Mouse (Mus musculus) megakaryocyte, embryonic 14.5 days (primary cell): ENCODE results near the gene Fgfr2. TPM values are rescaled to one million over a fixed set of nuclear protein-coding genes. Genes with fewer than 3 reads are reported as not detected.
"Not testable (repeated sequence)": the region's sequence is repeated elsewhere in the genome, so short reads cannot be mapped to it uniquely, and the experiment has no call there.

Experiments
- H3K27me3 ChIP-seq: replicated peaks from 2 replicates; pipeline ENCODE3; 2012; ENCODE audit warnings: inconsistent platforms
- H3K36me3 ChIP-seq: replicated peaks from 2 replicates; pipeline ENCODE3; 2012; ENCODE audit warnings: low read length, inconsistent platforms, mixed read lengths
- H3K4me1 ChIP-seq: 2 replicates; pipeline ENCODE4 v1.6.1; 2012; ENCODE audit warnings: inconsistent platforms
- H3K4me3 ChIP-seq: replicated peaks from 2 replicates; pipeline ENCODE3; 2012; ENCODE audit warnings: moderate library complexity, mild to moderate bottlenecking, inconsistent platforms
- H3K9me3 ChIP-seq: 2 replicates; pipeline ENCODE4 v1.6.1; 2012; ENCODE audit warnings: inconsistent platforms
- FLI1 ChIP-seq: IDR thresholded peaks from 2 replicates; pipeline ENCODE4 v1.6.1; 2012; ENCODE audit warnings: low read length, inconsistent platforms, mixed read lengths
- GATA1 ChIP-seq: IDR thresholded peaks from 3 replicates; pipeline ENCODE4 v1.6.1; 2012; ENCODE audit warnings: mixed read lengths, low read length, inconsistent platforms, borderline replicate concordance
- polyA plus RNA-seq: library from polyadenylated mRNA; stranded (reverse); fragments of >175 nt; gene quantifications from 2 replicates; pipeline ENCODE4 v1.2.3, GENCODE M21; 2012; ENCODE audit warnings: low replicate concordance; ENCODE audit not compliant: insufficient read depth

Fgfr2 gene
- polyA plus RNA-seq, 1 experiment: 0.45 TPM

- H3K4me3 ChIP-seq: no peak overlapping the region
- H3K4me1 ChIP-seq: peaks cover 14% of the 10 kb centered on the region
- peaks cover 30% of the 10 kb centered on the region for H3K36me3 ChIP-seq
- TF ChIP-seq GATA1 (no peak), FLI1 (no peak)
- H3K27me3 ChIP-seq: no peaks in the 10 kb centered on the region
- no peaks in the 10 kb centered on the region for H3K9me3 ChIP-seq
Observed at GRCm38 (mm10) chr7:130435776-130436175, 2687.4 kb downstream of the Fgfr2 start.

DNA sequence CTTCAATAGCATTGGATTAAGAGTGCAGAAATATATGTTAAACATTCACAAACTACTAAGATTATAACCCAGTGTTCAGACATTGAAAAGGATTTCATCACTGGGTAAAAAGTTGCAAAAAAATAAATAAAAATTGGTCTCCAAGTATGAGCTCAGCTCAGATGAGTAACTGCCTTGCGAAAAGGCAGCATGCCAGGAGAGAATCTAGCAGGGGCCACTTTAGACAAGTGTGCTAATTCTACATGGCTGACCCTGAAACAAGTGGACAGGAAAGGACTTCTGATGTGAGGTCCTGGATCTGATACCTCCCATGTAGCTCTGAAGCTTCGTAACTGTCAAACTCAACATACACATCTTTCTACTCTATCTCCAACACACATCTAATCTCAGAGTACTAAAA, 2691.0 kb downstream of the Fgfr2 start:
- H3K4me1 ChIP-seq: peaks cover 14% of the 10 kb centered on the region
- TF ChIP-seq GATA1 (no peak), FLI1 (no peak)
- no peaks in the 10 kb centered on the region for H3K27me3 ChIP-seq
- H3K4me3 ChIP-seq: no peak overlapping the region
- peaks cover 14% of the 10 kb centered on the region for H3K36me3 ChIP-seq
- no peaks in the 10 kb centered on the region for H3K9me3 ChIP-seq

GRCm38 (mm10) chr7:130426586-130426985, 2696.6 kb downstream of the Fgfr2 start:
- Histone ChIP-seq H3K36me3 (peaks cover 20% of the 10 kb centered on the region), H3K27me3 (no peaks in the 10 kb centered on the region), H3K4me3 (no peak overlapping the region), H3K4me1 (peaks cover 9% of the 10 kb centered on the region), H3K9me3 (no peaks in the 10 kb centered on the region)
- no peak for TF ChIP-seq GATA1
- no peak for TF ChIP-seq FLI1

- Histone ChIP-seq H3K27me3 (no peaks in the 10 kb centered on the region), H3K9me3 (no peaks in the 10 kb centered on the region), H3K36me3 (peaks cover 23% of the 10 kb centered on the region), H3K4me1 (peaks cover 4% of the 10 kb centered on the region), H3K4me3 (no peak overlapping the region)
- TF ChIP-seq GATA1 (no peak), FLI1 (no peak)
Observed at GRCm38 (mm10) chr7:130425991-130426390, 2697.2 kb downstream of the Fgfr2 start.

- Histone ChIP-seq H3K36me3 (peaks cover 37% of the 10 kb centered on the region), H3K4me3 (no peak overlapping the region), H3K27me3 (no peaks in the 10 kb centered on the region), H3K9me3 (no peaks in the 10 kb centered on the region), H3K4me1 (peaks cover 10% of the 10 kb centered on the region)
- TF ChIP-seq GATA1 (no peak), FLI1 (no peak)
Observed at GRCm38 (mm10) chr7:130419961-130420360, 2703.2 kb downstream of the Fgfr2 start.

DNA sequence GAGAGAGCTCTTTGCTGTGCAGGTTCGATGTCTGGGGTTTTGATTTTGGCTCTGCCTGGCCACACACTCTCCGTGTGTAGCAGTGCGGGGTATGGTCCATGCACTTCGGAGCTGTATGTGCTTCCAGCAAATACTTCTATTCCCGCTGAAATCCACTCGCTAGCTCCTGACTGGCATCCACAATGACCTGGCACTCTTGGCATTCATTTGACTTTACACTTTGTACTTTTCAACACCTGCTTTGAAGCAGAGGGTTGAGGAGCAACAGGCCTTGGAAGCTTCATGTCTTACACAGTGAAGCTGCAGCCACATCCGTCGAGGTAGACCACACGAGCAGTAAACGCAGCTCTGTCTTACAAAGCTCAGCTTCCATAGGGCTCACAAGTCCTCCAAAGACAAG, 2715.5 kb downstream of the Fgfr2 start:
- Histone ChIP-seq H3K36me3 (peaks cover 15% of the 10 kb centered on the region), H3K4me1 (no peaks in the 10 kb centered on the region), H3K4me3 (no peak overlapping the region), H3K9me3 (no peaks in the 10 kb centered on the region), H3K27me3 (no peaks in the 10 kb centered on the region)
- TF ChIP-seq GATA1 (no peak), FLI1 (no peak)

DNA sequence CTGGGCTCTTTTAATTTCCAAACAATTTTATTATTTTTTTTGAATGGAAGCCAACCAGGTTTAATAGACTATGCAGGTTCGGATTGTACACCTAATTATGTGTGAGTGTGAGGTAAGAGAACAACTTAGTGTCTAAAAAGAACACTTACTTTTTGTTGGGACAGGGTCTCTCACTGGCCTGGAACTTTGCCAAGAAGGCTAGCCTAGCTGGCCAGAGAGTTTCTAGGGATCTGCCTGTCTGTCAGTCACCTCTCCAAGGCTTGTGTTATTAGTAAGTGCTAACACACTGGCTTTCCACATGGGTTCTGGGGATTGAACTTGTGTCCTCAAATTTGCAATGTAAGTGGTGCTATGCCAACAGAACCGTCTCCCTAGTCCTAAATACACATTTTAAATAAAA, 2719.8 kb downstream of the Fgfr2 start:
- H3K4me1 ChIP-seq: no peaks in the 10 kb centered on the region
- no peak overlapping the region for H3K4me3 ChIP-seq
- TF ChIP-seq GATA1 (no peak), FLI1 (no peak)
- H3K36me3 ChIP-seq: peaks cover 32% of the 10 kb centered on the region
- no peaks in the 10 kb centered on the region for H3K9me3 ChIP-seq
- no peaks in the 10 kb centered on the region for H3K27me3 ChIP-seq

- Histone ChIP-seq H3K36me3 (peaks cover 65% of the 10 kb centered on the region), H3K4me3 (no peak overlapping the region), H3K9me3 (no peaks in the 10 kb centered on the region), H3K4me1 (no peaks in the 10 kb centered on the region), H3K27me3 (no peaks in the 10 kb centered on the region)
- TF ChIP-seq GATA1 (no peak), FLI1 (no peak)
Observed at GRCm38 (mm10) chr7:130394697-130395096, 2728.5 kb downstream of the Fgfr2 start.

GRCm38 (mm10) chr7:130390060-130390459, 2733.1 kb downstream of the Fgfr2 start:
- H3K4me1 ChIP-seq, H3K9me3 ChIP-seq, H3K27me3 ChIP-seq, H3K4me3 ChIP-seq: not testable (repeated sequence)
- peaks cover 65% of the 10 kb centered on the region for H3K36me3 ChIP-seq

- no peak for TF ChIP-seq FLI1
- no peak for TF ChIP-seq GATA1
- Histone ChIP-seq H3K27me3 (no peaks in the 10 kb centered on the region), H3K9me3 (peaks cover 6% of the 10 kb centered on the region; the same call in 1 of the 2 replicates), H3K4me3 (no peak overlapping the region), H3K4me1 (peaks cover 8% of the 10 kb centered on the region; the same call in 1 of the 2 replicates), H3K36me3 (peaks cover 31% of the 10 kb centered on the region)
Observed at GRCm38 (mm10) chr7:130386308-130386707, 2736.8 kb downstream of the Fgfr2 start.

DNA sequence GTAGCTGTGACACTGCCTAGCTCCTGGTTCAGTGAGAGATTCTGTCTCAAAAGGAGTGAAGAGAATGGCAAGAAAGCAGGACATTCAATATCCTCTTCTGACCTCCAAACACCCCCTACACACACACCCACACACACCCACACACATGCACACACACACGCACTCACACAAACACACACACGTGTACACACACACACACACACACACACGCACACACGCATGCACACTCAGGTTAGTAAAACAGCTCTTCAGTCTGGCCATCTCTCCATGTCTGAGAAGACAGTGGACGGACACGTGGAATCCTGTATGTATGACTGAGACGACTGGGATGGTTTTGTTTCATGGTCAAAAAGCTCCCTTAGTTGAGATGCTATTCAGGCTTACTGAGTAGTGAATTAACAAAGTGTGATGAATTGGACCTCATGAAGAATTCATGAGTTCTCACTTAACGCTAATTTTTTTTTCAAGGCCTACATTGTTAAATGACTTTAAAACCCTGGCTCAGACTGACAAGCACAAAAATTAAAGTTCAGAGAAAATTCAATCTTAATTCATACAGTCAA, 2737.3 kb downstream of the Fgfr2 start:
- Histone ChIP-seq H3K9me3 (peaks cover 6% of the 10 kb centered on the region; the same call in 1 of the 2 replicates), H3K36me3 (peaks cover 26% of the 10 kb centered on the region), H3K4me3 (no peak overlapping the region), H3K27me3 (no peaks in the 10 kb centered on the region), H3K4me1 (peaks cover 8% of the 10 kb centered on the region; the same call in 1 of the 2 replicates)
- no peak for TF ChIP-seq FLI1
- no peak for TF ChIP-seq GATA1
